Mouse (Mus musculus) frontal cortex, adult (tissue): Measurements from ENCODE around the gene Inpp5b.
"Not testable (repeated sequence)": the region's sequence is repeated elsewhere in the genome, so short reads cannot be mapped to it uniquely, and the experiment has no call there.

Experiments
- ATAC-seq: cut with Nextera tagmentation; 2 replicates; pipeline ENCODE4 v1.9.2; 2017; ENCODE audit warnings: mild to moderate bottlenecking, moderate library complexity, mixed read lengths; ENCODE audit not compliant: low TSS enrichment

Gene Inpp5b

GRCm38 (mm10) chr4:124709961-124710446 lies 31.6 kb upstream of the Inpp5b start:
- no peak for ATAC-seq

DNA sequence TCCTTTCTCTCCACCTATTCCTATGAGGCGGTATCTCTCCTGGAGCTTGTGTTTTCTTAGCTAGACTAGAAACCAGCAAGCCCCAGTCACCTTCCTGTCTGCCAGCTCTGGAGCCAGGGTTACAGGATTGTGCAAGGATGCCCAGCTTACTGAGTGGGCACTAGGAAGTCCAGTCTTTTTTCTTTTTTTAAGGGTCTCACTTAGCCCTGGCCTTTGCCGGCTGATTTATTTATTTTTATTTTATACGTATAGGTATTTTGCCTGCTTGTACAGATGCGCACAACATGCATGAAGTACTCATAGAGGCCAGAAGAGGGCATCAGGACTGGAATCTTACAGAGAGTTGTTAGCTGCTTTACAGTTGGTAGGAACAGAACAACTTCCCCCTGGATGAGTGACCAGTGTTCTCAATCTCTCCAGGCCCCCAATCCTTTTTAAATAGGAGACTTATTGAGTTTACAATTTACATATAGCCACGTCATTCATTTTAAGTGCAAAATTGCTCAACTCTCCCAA lies 30.8 kb upstream of the Inpp5b start:
- 0 out of 2 replicates have a peak, but pooled peaks have one; percentile 17 for ATAC-seq

DNA sequence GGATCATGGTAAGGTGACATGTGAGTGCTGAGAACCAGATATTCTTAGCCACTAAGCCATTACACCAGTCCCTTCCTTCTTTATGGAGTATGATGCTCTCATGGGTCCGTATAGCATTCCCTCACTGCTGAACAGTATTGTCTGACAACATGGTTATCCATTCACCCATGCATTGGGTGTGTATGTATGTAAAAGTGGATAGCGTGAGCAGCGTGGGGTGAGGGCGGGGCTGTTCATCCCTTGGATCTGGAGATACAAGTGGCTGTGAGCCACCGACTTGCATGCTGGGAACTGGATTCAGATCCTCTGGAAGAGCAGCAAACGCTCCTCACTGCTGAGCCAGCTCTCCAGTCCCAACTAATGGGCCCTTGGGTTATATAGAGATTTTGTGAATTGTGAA lies 29.0 kb upstream of the Inpp5b start:
- no peak for ATAC-seq

DNA sequence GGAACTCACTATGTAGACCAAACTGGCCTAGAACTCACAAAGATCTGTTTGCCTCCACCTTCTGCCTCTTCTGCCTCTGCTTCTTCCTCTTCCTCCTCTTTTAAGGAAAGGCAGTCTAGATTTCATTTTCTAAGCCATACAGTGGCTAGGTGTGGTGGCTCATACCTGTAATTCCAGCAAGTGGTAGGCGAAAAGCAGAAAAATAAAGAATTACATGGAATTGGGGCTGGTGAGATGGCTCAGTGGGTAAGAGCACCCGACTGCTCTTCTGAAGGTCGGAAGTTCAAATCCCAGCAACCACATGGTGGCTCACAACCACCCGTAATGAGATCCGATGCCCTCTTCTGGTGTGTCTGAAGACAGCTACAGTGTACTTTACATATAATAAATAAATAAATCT lies 27.8 kb upstream of the Inpp5b start:
- ATAC-seq, result not testable (repeated sequence)

DNA sequence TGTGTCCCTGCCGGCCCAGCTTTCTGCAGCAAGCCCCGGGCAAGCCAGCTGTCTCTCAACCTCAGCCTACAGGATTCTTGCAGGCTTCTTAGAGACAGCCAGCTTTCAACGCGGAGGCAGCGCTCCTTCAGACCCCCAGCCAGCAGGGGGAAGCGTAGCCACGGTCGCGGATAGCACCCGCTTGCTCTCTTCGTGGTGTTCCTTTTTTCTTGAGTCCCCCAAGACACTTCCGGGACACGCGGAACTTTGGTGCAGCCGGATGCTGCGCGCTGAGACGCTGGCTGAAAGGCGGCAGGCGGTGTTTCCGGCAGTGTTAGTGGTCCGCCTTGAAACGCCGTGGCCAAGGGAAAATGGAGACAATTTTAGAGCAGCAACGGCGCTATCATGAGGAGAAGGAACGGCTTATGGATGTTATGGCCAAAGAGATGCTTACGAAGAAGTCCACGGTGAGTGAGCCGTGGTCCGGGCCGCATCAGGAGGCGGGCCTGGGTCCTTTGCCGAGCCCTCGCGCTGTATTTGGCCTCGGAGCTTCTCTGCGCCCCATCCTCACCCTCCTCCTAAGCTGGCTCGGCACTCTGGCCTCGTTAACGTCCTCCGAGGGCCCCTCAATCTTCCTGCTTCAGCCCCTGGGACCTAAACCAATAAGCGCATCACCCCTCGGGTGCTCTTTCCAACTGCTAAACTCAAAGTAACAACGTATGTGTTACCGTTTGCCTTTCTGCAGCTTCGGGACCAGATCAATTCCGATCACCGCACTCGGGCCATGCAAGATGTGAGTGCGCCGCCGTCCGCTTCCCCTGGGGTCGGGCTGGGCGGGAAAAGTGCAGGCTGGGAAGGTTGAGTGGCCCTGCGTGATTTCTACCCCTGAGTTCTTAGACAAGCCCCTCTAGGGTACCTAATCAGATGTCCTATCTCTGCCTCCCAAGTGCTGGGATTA lies 26.8 kb upstream of the Inpp5b start, which contains the start of gene Sf3a3:
TSS of gene Sf3a3 (plus strand) at position 232 of the 937 bp plus-strand sequence.
- ATAC-seq, result peak; percentile 98

DNA sequence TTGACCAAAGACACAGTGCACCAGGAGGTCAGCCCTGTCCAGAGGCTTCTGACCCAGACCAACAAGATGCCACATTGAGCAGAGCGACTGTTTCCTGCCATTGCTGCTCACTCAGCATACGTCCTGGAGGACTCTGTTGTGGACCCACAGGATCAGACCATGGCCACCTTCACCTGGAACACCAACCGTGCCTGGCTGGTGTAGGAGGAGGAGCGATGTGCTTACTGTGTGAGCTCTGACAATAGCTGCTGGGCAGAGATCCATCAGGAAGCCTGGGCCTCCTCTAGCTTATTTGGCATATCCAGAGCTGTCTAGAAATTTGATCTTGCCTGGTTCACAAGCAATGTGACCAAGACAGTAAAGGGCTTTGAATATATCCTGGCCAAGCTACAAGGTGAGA lies 22.5 kb upstream of the Inpp5b start:
- ATAC-seq, result no peak

- ATAC-seq, result no peak
These were observed 15.5 kb upstream of the Inpp5b start for GRCm38 (mm10) chr4:124726121-124726520.

DNA sequence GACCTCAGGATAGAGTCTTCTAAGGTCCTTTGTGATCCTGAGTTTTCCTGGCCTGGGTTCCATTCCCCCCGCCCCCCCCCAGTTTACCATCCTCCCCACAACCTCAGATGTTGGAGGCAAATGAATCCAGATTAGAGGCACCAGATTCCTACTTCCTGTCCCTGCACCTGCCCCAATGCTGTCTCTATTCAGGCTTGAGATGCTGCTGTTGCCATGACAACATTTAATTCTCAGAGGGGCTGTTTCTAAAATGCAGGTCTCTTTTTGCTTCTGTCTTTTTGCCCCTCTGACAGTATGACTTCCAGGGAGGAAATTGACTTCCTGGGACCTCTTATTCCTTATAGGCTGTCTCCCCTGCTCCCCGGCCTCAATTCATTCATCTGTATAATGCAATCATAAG lies 4.7 kb upstream of the Inpp5b start:
- ATAC-seq, result no peak

DNA sequence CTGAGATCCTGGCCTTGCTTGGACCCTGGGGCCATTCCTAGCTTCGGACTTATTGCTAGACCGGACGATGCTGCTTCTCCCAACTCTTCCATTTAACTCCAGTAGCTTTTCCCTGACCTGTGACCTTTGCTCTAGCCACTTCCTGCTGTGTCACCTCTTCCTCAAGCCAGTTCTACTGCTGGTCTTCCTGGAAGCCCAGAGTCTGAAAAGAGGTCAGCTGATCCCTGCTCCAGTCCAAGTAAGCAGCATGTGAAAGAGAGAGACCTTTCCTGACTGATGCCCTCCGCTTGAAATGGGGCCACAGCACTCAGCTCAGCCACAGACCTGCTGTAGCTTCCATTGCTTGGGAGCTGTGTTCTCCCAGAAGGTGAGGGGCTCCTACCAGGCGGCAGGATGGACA lies 4.2 kb upstream of the Inpp5b start:
- ATAC-seq, result no peak

GRCm38 (mm10) chr4:124738013-124738412 lies 3.6 kb upstream of the Inpp5b start:
- no peak for ATAC-seq

- no peak for ATAC-seq
These were observed 2.9 kb upstream of the Inpp5b start for GRCm38 (mm10) chr4:124738783-124739182.

GRCm38 (mm10) chr4:124742839-124743238 lies 1.2 kb downstream of the Inpp5b start:
- ATAC-seq, result peak; percentile 31; the same call in 1 of the 2 replicates

GRCm38 (mm10) chr4:124746577-124746976 lies 4.9 kb downstream of the Inpp5b start:
- no peak for ATAC-seq

- ATAC-seq, result no peak
These were observed 6.2 kb downstream of the Inpp5b start for GRCm38 (mm10) chr4:124747851-124748250.

- peak; percentile 99 for ATAC-seq
These were observed 9.9 kb downstream of the Inpp5b start for GRCm38 (mm10) chr4:124751300-124752250.

- ATAC-seq, result no peak
These were observed 10.9 kb downstream of the Inpp5b start for GRCm38 (mm10) chr4:124752281-124753199.

- ATAC-seq, result no peak
These were observed 13.9 kb downstream of the Inpp5b start for GRCm38 (mm10) chr4:124755526-124755925.

GRCm38 (mm10) chr4:124759305-124759811 lies 17.7 kb downstream of the Inpp5b start:
- ATAC-seq, result no peak

- no peak for ATAC-seq
These were observed 19.6 kb downstream of the Inpp5b start for GRCm38 (mm10) chr4:124761201-124761600.

GRCm38 (mm10) chr4:124762858-124763452 lies 21.3 kb downstream of the Inpp5b start:
- ATAC-seq, result peak; percentile 77
